Mouse (Mus musculus) olfactory bulb, adult 2 months (tissue): ENCODE measurements at regions not wholly inside any gene's neighbourhood (a gene's known extent, or its start where the extent isn't known, plus 50 kb on each side); places are given as distances from the start of the nearest gene placed in this dataset.

Experiments
- H3K27ac ChIP-seq: fragments of 200-500 bp; 2 replicates; pipeline ENCODE4 v1.5.1; 2012; ENCODE audit warnings: low read depth, low read length; ENCODE audit not compliant: insufficient read depth
- H3K4me1 ChIP-seq: fragments of 200-500 bp; 2 replicates; pipeline ENCODE4 v1.6.1; 2012; ENCODE audit warnings: low read length; ENCODE audit not compliant: control insufficient read depth, insufficient read depth
- H3K4me3 ChIP-seq: fragments of 200-500 bp; 2 replicates; pipeline ENCODE4 v1.5.1; 2012; ENCODE audit warnings: mild to moderate bottlenecking, low read depth, low read length, moderate library complexity; ENCODE audit not compliant: insufficient read depth
- CTCF ChIP-seq: fragments of 200-500 bp; IDR thresholded peaks from 2 replicates; pipeline ENCODE4 v1.5.1; 2012; ENCODE audit warnings: low read depth, mild to moderate bottlenecking, low read length, moderate library complexity; ENCODE audit not compliant: insufficient read depth
- POLR2A ChIP-seq: fragments of 200-500 bp; IDR thresholded peaks from 2 replicates; pipeline ENCODE4 v1.6.1; 2012; ENCODE audit warnings: mild to moderate bottlenecking, low read depth, low read length, moderate library complexity; ENCODE audit not compliant: insufficient read depth
- WGBS: fragments of 180-500 bp; shearing (Covaris S2); methylation state at CpG from one replicate; pipeline ENCODE4 v1.1.7; 2018; 5-methylcytosine and 5-hydroxymethylcytosine counted together

DNA sequence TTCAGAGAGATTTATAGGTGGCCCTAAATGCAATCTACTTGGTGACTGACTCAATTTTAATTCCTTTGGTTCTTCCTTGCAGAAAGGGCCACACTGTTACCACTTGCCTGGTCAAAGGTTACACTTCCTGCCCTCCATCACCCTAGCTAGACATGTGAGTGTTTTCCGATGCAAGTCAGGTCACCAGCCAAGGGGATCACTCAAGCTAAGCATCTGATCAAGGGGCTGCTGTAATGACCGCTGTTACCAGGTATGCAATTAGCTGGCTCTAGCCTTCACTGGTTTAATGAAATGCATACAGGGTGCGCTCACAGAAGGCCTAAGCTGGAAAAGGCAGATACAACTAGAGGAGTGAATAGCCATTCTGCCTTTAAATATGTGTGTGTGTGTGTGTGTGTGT lies 105.1 kb downstream of the Mtx2 start:
- no peaks in the 10 kb centered on the region for H3K4me1 ChIP-seq
- WGBS, result 81% methylated on average over 3 of the region's 3 CpGs
- no peak overlapping the region for H3K4me3 ChIP-seq
- TF ChIP-seq POLR2A (no peak), CTCF (no peak)
- H3K27ac ChIP-seq, result no peak overlapping the region

DNA sequence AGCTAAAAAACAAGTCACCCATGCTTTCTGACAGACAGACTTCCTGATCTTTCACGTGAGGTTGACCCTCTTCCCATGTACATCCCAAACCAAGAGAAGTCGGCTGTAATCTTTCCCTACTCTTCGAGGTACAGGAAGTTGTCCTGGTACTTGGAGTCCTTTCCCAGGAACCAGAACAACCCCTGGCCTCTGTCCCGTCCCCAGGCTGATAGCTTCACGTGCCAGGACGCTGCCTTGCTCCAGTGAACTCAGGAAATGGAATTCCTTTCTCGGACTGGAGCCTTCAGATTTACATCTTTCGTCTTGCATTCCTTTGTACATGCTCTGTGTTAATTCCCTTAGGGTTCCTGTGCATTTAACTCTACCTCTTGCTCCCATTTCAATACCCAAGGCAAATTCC lies 107.6 kb downstream of the Mtx2 start:
- 42% methylated on average over 8 of the region's 8 CpGs for WGBS
- Histone ChIP-seq H3K4me1 (no peaks in the 10 kb centered on the region), H3K27ac (no peak overlapping the region), H3K4me3 (no peak overlapping the region)
- TF ChIP-seq POLR2A (no peak), CTCF (no peak)

DNA sequence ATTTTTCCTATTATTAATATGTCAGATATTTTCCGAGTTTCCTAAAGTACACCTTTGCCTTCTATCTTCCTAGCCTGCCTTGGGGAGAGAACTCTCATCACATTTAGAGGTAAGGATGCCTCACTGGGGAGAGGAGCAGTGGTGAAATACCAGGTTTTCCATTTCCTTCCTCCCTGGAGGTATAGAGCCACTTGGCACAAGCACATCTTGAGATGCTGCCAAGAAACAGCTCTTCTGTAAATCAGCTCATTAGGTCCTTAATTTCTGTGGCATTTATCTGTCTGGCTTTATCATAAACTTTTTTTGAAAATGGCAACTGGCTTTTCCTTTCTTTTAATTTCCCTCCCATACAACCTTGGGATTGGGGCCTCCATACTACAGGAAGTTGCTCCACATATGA lies 108.2 kb downstream of the Mtx2 start:
- TF ChIP-seq CTCF (no peak), POLR2A (no peak)
- H3K4me3 ChIP-seq, result no peak overlapping the region
- WGBS, result 85% methylated on average over 1 of the region's 1 CpGs
- no peaks in the 10 kb centered on the region for H3K4me1 ChIP-seq
- H3K27ac ChIP-seq, result no peak overlapping the region

DNA sequence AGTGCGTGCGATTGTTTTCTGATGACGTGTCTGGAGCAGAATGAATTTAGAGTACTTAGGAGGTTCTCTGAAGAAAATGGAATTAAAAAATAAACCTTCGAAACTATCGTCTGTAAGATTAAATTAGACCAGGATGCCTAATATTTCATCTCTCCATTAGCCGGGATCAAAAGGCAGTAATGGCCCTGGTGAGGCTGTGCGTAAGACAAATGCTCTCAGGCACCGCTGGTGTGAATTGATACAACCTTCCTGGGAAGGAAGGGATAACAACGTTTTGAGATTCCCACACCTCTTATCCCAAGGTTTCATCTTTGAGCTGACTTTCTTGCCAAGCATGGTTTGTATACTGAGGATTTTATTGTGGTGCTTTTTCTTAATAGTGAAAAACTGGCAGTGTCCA lies 113.1 kb downstream of the Mtx2 start:
- H3K4me3 ChIP-seq, result no peak overlapping the region
- H3K4me1 ChIP-seq, result no peaks in the 10 kb centered on the region
- 68% methylated on average over 9 of the region's 9 CpGs for WGBS
- no peak overlapping the region for H3K27ac ChIP-seq
- TF ChIP-seq CTCF, result no peak

DNA sequence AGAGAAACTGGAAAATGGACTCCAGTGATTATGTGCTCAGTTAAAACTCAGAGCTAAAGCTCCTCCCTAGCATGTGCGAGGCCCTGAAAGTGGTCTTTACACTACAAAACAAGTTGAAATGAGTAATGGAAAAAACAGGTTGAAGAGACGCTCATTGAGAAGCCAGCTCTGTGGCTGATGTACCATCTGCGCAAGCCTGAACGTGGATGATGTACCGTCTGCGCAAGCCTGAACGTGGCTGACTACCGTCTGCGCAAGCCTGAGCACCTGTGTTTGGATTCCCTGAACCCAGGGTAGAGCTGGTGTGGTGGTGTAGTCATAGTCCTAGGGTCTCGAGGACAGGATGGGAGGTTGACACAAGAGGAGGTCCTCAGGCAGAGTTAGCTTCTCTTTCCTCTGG lies 116.4 kb downstream of the Mtx2 start:
- 96% methylated on average over 10 of the region's 10 CpGs for WGBS
- H3K4me1 ChIP-seq, result no peaks in the 10 kb centered on the region
- H3K4me3 ChIP-seq, result no peak overlapping the region
- no peak overlapping the region for H3K27ac ChIP-seq
- TF ChIP-seq POLR2A (no peak), CTCF (no peak)

DNA sequence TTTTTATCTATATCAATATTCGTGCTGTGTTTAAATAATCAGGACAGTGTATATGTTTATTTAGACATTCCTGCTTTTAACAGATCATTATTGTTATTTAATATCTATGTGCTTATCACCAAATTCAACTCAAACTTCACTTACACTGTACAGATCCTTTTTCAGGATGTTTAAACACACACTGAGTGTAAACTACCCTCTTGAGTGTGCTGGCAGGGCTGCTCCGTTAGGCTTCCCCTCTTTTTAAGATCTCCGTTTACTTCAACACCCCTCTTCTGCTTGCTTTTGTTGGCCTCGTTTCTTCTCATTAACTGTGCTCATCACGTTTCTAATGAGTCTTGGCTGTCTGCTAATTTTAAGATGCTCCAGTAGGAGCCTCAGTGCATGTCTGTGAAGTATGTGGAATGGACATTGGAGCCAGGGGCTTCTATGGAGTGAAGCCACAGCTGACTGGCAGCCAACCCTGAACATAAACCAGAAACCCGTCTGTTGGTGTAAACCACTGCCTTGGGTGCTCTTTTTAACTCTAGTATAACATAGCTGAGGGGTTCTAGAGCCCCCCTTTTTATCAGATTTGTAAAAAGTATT lies 117.1 kb downstream of the Mtx2 start:
- H3K4me3 ChIP-seq, result no peak overlapping the region
- TF ChIP-seq CTCF, result no peak
- TF ChIP-seq POLR2A, result no peak
- H3K4me1 ChIP-seq, result no peaks in the 10 kb centered on the region
- WGBS, result 45% methylated on average over 6 of the region's 6 CpGs
- no peak overlapping the region for H3K27ac ChIP-seq

DNA sequence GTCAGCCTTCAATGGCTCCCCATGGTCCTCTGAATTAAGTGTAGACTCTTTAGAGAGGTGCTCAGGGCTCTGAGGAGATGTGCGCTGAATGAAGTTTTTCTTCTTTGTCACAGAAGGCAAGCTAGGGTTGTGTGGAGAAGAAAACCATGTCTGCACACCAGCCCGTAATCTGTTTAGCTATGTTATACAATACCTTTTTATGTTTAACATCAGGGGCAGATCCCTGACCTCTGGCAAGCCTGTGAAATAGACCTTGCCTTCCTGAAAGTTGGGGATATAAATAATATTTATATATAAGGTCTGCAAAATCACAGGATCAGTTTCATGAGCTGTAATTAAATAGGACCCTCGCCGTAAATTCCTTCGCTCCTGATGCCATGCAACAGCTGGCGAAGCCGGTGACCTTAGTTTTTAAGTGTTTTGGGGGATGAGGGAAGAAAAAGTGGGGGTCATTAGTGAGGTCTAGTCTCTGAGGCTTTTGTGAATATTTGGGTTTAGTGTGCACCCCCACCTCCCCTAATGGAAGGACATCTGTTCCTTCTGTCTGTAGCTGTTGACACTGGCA lies 119.7 kb downstream of the Mtx2 start:
- no peak overlapping the region for H3K4me3 ChIP-seq
- H3K27ac ChIP-seq, result no peak overlapping the region
- H3K4me1 ChIP-seq, result no peaks in the 10 kb centered on the region
- TF ChIP-seq CTCF, result no peak
- WGBS, result 93% methylated on average over 7 of the region's 7 CpGs

DNA sequence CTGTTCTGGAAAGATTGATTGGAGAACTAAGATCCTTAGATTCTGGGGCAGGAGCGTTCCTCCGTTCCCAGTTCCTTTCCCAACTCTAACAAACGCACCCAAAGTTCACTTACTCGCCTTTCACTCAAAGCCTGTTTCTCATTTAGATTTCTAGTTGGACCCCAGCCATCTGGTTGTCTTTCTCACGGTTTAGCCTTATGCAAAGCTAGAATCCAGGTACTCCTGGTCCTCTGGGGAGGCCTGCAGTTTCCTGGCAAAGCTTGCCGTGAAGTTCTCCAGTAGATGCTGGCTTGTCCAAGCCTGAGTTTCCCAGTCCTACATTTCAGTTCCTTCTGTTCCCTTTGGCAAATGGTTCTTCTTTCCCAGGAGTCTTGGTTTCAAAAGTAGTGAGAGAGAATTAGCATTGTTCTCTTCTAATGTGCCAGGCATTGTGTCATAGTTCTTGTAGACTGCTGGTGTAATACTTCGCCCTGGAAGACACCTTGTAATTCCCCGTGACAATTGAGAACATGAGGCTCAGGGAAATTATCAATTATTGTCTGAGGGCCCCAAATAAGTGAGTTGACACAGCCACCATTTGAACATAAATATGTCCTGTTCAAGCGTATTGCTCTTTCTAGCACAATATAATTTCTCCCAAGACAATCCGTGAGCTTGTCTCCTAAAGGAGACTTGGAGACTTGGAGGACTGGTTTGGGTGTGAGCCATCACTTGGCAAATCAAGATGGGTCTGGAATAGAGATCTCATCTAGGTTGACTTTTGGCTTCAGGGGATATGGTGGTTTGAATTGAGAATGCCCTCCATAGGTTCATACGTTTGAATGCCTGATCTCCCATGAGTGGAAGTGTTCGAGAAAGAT lies 126.0 kb downstream of the Mtx2 start:
- no peak overlapping the region for H3K27ac ChIP-seq
- no peaks in the 10 kb centered on the region for H3K4me1 ChIP-seq
- H3K4me3 ChIP-seq, result no peak overlapping the region
- TF ChIP-seq POLR2A (no peak), CTCF (no peak)
- WGBS, result 78% methylated on average over 12 of the region's 12 CpGs

DNA sequence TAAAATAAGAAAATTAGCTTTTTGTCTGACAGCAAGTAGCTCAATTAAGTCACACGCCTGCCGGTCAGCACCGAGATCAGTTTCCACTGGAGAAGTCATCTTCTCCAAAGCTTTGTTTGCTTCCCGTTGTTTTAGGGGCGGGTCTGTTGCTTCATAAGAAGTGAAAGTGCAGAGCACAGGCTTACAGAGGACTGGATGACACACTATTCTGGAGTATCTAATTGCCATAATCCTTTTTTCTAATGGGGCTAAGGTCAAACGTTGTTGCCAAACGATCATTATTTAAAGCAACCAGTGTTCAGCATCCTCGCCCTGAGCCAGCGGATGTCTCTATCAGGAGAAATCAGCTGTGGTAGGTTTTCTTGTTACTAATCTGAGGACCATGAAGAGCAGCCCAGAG lies 128.5 kb downstream of the Mtx2 start:
- WGBS, result 56% methylated on average over 9 of the region's 9 CpGs
- Histone ChIP-seq H3K27ac (no peak overlapping the region), H3K4me3 (no peak overlapping the region), H3K4me1 (no peaks in the 10 kb centered on the region)
- TF ChIP-seq CTCF (no peak), POLR2A (no peak)

DNA sequence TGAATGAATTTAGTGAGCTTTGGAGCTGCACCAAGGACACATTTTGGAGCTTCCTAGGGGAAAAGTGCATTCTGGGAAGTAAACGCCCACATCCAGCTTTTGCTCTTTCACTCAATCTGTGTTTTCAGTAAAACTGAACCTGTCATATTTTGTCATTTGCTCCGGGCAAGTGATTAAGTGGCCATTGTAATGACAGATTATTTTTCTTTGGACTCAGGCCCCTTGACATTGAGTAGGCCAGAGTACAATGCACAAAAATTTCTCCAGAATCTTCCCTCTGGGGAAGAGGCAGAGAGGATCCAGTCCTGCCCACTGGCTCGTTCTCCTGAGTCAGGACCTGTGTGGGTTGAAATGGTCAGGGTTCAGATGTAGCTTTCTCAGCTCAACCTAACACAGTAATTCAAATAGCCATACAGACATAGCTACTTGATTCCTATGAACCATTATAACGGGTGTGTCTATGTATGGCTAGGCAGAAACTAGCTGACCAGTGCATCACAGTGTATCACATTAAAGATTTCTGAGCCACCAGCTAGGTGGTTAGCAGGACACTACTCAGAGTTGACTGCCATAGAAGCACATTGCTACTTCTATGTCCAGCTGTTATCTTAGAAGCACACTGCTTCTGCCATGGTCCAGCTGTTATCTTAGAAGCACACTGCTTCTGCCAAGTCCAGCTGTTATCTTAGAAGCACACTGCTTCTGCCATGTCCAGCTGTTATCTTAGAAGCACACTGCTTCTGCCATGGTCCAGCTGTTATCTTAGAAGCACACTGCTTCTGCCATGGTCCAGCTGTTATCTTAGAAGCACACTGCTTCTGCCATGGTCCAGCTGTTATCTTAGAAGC lies 129.9 kb downstream of the Mtx2 start:
- no peak overlapping the region for H3K4me3 ChIP-seq
- TF ChIP-seq POLR2A (no peak), CTCF (no peak)
- no peaks in the 10 kb centered on the region for H3K4me1 ChIP-seq
- 93% methylated on average over 4 of the region's 4 CpGs for WGBS
- H3K27ac ChIP-seq, result no peak overlapping the region
